8 mouse cellular contexts compared by ENCODE assay signal in genomic region chr2:166463539-166463938, GRCm38 (mm10).
DNase-seq lines count a peak whose midpoint lies in the region; ATAC-seq and TF ChIP-seq lines count a peak whose summit lies in the region.

No protein-coding gene starts in this region.

- no peak overlapping the region for H3K27ac ChIP-seq in forebrain, postnatal 0 days (ENCODE audit: low read depth, low read length)
- H3K27ac ChIP-seq in forebrain, embryonic 16.5 days (ENCODE audit: low read length): no peak overlapping the region
- H3K27ac ChIP-seq in stomach, postnatal 0 days (replicated peaks): peak overlapping the region; percentile 58

- intact Hi-C loops in left cerebral cortex, postnatal 36 days (cut with DNase I): no loop called here

- no peak for TF ChIP-seq EP300 in stomach, postnatal 0 days (optimal IDR thresholded peaks at IDR 0.05)

- H3K9ac ChIP-seq in forebrain, postnatal 0 days: no peak overlapping the region
- no peak overlapping the region for H3K9ac ChIP-seq in forebrain, embryonic 16.5 days (replicated peaks; ENCODE audit: low read depth, low read length)
- H3K9ac ChIP-seq in stomach, postnatal 0 days (ENCODE audit: low read length): no peak overlapping the region

- no peak overlapping the region for H3K4me2 ChIP-seq in forebrain, postnatal 0 days (ENCODE audit: low read depth)
- no peak overlapping the region for H3K4me2 ChIP-seq in forebrain, embryonic 16.5 days (ENCODE audit: low read length)
- no peak overlapping the region for H3K4me2 ChIP-seq in stomach, postnatal 0 days (replicated peaks; ENCODE audit: low read depth)

- no peaks in the 10 kb centered on the region for H3K27me3 ChIP-seq in forebrain, postnatal 0 days (ENCODE audit: insufficient read depth, low read length)
- H3K27me3 ChIP-seq in forebrain, embryonic 16.5 days (replicated peaks; ENCODE audit: control insufficient read depth, insufficient read depth, low read length): 0 out of 2 replicates have a peak, but pooled peaks cover 2% of the 10 kb centered on the region
- H3K27me3 ChIP-seq in stomach, postnatal 0 days (ENCODE audit: control insufficient read depth, insufficient read depth, low read length): no peaks in the 10 kb centered on the region

- peak; percentile 75 for ATAC-seq in forebrain, postnatal 0 days
- ATAC-seq in forebrain, embryonic 16.5 days: no peak
- peak; percentile 55; the same call in 1 of the 2 replicates for ATAC-seq in stomach, postnatal 0 days (ENCODE audit: low FRiP score, low TSS enrichment)
- no peak for ATAC-seq in erythroid progenitor cell, adult 5-6 weeks (replicated peaks; ENCODE audit: low FRiP score, poor library complexity, severe bottlenecking)

- H3K4me1 ChIP-seq in forebrain, postnatal 0 days (ENCODE audit: insufficient read depth): no peaks in the 10 kb centered on the region
- H3K4me1 ChIP-seq in forebrain, embryonic 16.5 days (replicated peaks; ENCODE audit: control insufficient read depth, insufficient read depth, low read length): peaks cover 6% of the 10 kb centered on the region; the same call in 1 of the 2 replicates
- no peaks in the 10 kb centered on the region for H3K4me1 ChIP-seq in stomach, postnatal 0 days (replicated peaks; ENCODE audit: control insufficient read depth, insufficient read depth)

- TF ChIP-seq CTCF in forebrain, postnatal 0 days (IDR thresholded peaks at IDR 0.05; ENCODE audit: low read depth): no peak
- no peak for TF ChIP-seq CTCF in stomach, postnatal 0 days (IDR thresholded peaks at IDR 0.05; ENCODE audit: low read depth)

- DNase-seq in forebrain, postnatal 0 days: peak; percentile 78
- DNase-seq in testis, postnatal 10 days (ENCODE audit: low spot score): peak; percentile 50
- DNase-seq in testis, postnatal 14 days (ENCODE audit: low spot score): no peak
- peak; percentile 43 to 59 for DNase-seq in left cerebral cortex, postnatal 36 days (ENCODE audit: low spot score in 2 of 2)
- peak; percentile 30 for DNase-seq in stomach, postnatal 0 days (ENCODE audit: low spot score)
- no peak for DNase-seq in layer of hippocampus, adult 9-11 months

- H3K36me3 ChIP-seq in forebrain, postnatal 0 days (ENCODE audit: insufficient read depth): no peaks in the 10 kb centered on the region
- H3K36me3 ChIP-seq in forebrain, embryonic 16.5 days (ENCODE audit: control insufficient read depth, insufficient read depth): no peaks in the 10 kb centered on the region
- H3K36me3 ChIP-seq in stomach, postnatal 0 days (ENCODE audit: control insufficient read depth, insufficient read depth, low read length): no peaks in the 10 kb centered on the region

- no peaks in the 10 kb centered on the region for H3K9me3 ChIP-seq in forebrain, postnatal 0 days (ENCODE audit: low read length)
- no peaks in the 10 kb centered on the region for H3K9me3 ChIP-seq in forebrain, embryonic 16.5 days (ENCODE audit: control insufficient read depth, low read length)
- H3K9me3 ChIP-seq in stomach, postnatal 0 days (ENCODE audit: control insufficient read depth, low read length): no peaks in the 10 kb centered on the region

- no peak overlapping the region for H3K4me3 ChIP-seq in forebrain, postnatal 0 days (ENCODE audit: low read depth, low read length)
- H3K4me3 ChIP-seq in forebrain, embryonic 16.5 days (replicated peaks; ENCODE audit: low read length): no peak overlapping the region
- H3K4me3 ChIP-seq in stomach, postnatal 0 days (ENCODE audit: low read depth, low read length): no peak overlapping the region

- WGBS in forebrain, postnatal 0 days: 54% methylated on average over 9 of the region's 9 CpGs
- 65% methylated on average over 9 of the region's 9 CpGs for WGBS in forebrain, embryonic 16.5 days
- 47% methylated on average over 9 of the region's 9 CpGs for WGBS in stomach, postnatal 0 days

Comparison
In these comparisons a context has a peak if more than half of its experiments do, and no peak if none do; other contexts are left out.
1. ATAC-seq: peak in forebrain, postnatal 0 days (single experiment) and stomach, postnatal 0 days (single experiment); none in forebrain, embryonic 16.5 days (single experiment) and erythroid progenitor cell, adult 5-6 weeks (single experiment).
2. DNase-seq: peak in forebrain, postnatal 0 days (single experiment), testis, postnatal 10 days (single experiment), left cerebral cortex, postnatal 36 days (2 of 2) and stomach, postnatal 0 days (single experiment); none in testis, postnatal 14 days (single experiment) and layer of hippocampus, adult 9-11 months (single experiment).